Mouse (Mus musculus): ENCODE data around the gene A730061H03Rik.

The A730061H03Rik gene

DNA sequence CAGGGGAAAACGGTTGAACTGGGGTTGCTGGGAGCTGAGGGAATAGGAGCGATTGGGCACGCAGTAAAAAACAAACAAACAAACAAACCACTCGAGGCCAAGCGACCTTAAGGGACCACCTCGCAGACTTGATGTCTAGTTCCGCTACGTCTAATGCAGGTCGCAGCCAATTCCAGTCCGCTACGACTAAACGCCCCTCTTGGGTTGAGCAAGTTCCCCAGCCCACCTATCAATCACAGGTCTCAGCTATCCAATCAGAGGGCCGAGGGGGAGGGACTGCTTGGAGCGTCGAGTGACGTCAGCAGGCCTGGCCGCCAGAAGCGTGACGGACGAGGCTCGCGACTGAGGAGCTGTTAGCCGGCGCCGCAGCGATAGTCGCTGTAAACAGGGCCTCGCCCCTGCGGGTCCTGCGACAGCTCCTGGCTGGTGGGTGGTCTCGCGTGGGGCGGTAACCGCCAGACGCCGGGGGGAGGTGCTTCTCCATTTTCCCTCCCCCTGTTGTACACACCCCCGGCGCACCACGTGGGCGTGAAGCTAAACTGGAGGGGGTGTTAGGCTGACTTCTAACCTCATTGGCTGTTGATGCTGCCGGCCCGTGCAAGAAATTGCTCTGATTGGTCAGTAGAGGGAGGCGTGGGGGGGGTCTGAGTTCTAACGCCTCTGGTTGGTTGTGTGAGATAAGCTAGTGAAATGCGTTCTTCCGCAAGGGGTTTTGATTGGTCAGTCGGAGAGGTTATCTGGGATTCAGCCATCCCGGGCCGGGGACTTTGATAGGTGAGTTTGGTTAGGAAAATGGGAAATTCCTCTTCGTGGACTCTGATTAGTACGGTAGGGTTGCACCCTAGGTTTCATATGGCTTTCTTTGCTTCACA is at the start of gene A730061H03Rik:
TSS of gene A730061H03Rik (minus strand) at position 205 of the 872 bp plus-strand sequence.
- DNase-seq, result peak; percentile 100

DNA sequence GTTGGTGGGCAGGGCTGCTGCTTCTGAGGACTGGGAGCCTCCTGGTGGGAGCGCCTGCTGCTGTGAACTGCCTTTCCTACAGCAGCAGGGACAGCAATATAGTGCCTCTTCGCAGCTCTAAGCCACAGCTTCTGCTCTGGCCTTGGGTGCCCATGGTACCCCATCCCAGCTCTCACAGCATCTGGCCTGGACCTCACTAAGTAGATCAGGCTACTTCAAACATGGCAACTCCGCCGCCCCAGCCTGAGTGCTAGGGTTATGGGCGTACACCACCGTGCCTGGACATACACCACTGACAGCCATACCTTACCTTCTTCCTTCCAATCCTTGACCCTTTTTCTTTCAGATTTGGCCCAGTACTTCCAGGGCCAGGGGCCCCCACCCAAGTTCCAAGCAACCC is 48.1 kb upstream of the A730061H03Rik start:
- DNase-seq, result no peak

DNA sequence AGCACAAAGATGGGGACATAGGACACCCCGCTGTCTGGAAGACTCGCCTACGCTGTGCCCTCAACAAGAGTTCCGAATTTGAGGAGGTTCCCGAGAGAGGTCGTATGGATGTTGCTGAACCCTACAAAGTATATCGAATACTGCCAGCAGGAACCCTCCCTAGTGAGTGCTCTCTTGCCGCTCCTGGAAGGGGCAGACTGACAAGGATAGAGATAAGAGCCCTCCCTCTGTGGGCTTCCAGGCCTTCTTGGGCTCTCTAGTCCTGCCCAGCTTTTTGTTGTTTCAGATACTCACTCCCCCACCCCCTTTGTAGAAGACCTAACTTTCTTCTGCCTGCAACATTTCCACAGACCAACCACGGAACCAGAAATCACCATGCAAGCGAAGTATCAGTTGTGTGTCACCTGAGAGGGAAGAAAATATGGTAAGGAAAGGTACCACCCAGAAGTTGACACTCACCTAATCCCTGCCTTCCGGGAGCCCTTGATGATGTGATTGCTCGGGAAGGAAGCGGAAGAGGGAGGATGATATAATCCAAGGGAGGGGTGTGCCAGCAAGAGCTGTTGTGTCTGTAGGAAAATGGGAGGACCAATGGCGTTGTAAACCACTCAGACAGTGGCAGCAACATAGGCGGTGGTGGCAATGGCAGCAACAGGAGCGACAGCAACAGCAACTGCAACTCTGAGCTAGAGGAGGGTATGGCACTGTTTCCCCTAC is 45.7 kb upstream of the A730061H03Rik start:
- no peak for DNase-seq

DNA sequence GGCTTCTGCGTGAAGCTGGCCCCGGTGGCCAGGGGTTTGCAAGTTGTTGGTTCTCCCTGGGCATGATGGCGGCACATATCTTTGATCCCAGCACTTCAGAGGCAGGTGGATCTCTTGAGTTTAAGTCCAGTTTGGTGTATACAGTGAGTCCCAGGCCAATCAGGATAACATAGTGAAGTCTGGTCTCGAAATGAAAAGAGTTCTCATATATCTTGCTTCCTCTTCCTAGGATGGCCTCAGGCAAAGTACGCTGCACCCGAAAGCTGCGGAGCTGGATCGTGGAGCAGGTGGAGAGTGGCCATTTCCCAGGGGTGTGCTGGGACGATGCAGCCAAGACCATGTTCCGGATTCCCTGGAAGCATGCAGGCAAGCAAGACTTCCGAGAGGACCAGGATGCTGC is 44.6 kb upstream of the A730061H03Rik start:
- no peak for DNase-seq

DNA sequence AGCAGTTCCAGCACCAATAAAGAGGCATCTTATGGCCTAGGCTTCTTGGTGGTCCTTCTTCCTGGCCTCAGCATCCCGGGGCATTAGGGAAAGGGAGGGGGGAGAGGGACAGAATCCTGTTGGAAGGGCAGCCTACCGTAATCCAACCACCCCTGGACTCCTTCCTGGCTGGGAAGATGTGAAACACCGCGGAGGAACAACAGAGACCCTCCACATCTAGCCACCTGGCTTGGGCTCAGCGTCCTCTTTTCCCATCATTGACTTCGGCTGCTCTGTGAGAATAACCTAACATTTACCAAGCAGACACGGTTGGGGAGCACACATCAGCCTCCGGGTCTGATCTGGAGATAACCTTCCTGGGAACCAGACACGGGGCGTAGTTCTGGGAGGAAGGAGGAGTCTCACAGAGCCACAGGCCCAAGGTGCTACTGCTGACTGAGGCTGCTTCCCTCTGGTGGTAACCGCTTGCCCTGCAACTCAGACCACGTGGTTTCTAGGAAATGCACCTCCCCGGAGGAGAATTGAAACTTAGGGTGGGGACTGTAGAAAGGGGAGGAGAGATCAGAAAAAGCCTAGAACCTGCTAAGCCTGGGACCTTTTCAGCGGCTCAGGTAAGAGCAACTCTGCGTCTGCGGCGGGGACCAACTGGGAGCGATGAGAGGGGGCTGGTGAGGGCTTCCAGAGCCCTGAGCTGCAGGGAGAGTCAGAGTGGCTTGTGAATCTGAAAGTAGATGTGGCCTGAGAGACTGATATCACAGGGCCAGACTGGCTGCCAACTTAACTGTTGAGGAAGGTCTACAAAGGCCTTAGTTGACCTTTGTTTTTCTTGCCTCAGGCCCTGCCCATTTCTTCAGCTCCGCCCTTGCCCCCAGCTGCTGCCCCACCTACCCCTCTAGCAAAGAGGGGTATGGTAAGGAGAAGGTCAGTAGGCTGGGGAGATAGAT is 43.7 kb upstream of the A730061H03Rik start:
- peak; percentile 98 for DNase-seq

DNA sequence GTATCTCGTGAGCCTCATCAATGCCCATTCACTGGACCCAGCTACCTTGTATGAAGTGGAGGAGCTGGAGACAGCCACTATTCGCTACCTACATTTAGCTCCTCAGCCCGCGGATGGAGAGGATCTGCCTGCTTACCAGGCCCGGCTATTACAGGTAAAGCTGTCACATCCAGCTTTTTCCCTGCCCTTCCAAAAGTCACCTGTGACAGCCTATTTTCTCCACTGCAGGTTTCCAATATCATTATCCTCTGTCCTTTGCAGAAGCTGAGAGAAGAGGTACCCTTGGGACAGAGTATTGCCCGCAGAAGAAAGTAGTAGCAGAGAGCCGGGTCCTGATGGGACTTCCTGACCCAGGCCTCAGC is 43.0 kb upstream of the A730061H03Rik start, which contains the start of gene Irf9:
TSS of gene Irf9 (plus strand) at position 301 of the 362 bp plus-strand sequence.
- no peak for DNase-seq

DNA sequence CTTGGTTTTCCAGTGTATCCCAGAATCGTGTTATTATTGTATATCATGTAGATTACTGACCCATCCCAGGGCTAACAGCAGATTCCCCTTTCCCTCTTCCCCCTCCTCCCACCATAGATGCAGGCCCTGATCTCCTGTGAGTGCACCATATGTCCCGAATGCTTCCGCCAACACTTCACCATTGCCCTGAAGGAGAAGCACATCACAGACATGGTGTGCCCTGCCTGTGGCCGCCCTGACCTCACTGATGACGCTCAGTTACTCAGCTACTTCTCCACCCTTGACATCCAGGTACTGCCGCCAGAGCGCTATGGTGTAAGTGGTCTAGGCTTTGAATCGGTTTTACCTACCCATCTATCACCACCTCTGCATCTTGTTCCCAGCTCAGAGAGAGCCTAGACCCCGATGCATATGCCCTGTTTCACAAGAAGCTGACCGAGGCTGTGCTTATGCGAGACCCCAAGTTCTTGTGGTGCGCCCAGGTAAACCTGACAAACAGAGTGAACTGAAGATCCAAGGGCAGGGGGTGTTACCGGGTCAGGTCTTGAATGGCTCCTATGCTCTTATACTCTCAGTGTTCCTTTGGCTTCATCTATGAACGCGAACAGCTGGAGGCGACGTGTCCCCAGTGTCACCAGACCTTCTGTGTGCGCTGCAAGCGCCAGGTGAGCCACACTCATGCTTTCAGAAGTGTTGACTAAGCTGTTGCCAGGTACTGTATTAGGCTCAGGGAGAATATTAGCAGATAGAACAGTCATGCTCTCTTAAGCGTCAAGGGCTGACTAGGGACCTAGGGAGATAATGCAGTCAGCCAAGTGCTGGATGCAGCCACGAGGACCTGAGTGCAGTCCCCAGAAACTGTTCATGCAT is 38.5 kb upstream of the A730061H03Rik start:
- DNase-seq, result no peak

DNA sequence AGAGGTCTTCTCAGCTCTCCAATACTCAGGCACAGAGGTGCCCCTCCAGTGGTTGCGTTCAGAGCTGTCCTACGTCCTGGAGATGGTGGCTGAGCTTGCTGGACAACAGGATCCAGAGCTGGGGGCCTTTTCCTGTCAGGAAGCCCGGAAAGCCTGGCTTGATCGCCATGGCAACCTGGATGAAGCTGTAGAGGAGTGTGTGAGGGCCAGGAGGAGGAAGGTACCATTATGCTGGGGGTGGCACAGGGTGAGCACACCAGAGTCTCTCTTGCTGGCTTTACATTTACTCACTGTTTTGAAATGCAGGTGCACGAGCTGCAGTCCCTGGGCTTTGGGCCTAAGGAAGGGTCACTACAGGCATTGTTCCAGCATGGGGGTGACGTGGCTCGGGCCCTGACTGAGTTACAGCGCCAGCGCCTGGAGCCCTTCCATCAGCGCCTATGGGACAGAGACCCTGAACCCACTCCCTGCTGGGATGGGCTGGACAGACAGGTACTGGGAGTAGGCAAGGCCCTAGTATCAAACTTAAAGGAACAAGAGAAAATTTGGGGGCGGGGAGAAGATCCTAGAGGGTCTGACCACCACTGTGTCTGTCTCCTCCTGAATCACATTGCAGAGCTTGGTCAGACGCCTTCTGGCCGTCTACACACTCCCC is 36.0 kb upstream of the A730061H03Rik start:
- no peak for DNase-seq

DNA sequence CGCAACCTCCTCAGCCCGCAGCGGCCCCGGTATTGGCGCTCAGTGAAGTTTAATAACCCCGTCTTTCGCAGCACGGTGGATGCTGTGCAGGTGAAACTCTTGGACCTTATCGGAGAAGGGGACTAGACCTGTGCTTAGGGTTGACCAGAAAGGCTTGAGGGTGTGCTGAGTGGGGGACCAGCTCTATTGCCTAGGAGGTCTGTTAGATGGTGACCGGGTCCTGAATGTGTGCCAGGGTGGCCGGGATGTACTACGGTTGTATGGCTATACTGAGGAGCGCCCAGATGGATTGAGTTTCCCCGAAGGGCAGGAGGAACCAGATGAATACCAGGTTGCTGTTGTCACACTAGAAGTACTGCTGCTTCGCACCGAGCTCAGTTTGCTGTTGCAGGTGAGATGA is 32.0 kb upstream of the A730061H03Rik start:
- DNase-seq, result no peak

DNA sequence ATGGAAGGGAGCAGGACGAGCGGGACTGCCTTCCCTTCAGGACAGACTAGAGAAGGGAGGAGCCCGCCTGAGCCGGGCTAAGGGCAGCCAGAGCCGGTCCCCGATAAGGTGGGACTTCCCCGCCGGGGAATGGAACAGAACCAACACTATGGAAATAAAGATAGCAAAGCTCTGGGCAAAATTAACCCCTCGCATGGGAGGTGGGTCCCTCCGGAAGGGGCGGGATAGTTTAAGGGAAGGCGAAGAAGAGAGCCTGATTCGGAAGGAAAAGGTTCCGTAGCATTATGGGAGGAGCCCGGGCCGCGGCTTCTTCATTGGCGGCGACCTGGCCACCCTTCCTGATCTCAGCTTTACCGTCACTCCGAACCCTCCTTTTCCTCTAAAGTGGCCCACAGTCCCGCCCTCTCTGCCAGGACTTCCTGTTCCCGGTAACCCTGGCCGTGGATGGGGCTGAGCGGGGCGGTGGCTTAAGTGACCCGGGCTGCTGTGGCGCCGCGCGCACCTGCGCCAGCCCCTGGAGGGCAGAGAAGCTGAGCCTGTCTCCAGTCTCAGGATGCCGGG is 31.2 kb upstream of the A730061H03Rik start, which contains the start of gene Rnf31:
TSS of gene Rnf31 (plus strand) at position 378 of the 561 bp plus-strand sequence.
- peak; percentile 99 for DNase-seq

DNA sequence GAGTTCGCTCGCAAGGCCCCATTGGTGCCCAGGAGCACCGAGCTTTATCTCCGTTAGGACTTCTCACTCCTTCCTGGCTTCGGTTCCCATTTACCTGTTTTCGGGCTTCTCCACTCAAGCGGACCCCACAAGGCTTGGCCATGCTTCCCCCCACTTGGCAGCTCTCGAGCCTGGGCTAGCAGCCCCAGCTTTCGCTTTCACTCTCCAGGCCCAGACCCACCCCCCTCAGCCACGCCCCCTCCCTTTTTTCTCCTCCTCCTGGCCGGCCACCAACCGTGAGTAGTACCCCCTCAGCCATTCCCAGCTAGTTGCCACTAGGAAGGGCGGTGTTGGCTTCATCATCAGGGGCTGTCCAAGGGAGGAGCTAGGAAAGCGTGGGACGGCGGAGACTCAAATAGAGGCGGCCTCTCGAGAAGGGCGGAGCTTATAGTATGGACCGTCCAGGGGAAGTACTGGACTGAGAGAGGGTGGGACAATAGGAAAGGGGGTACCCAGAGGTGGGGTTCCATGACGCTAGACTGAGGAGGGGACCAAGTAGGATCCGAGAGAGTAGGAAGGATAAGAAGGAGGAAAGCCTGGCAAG is 30.6 kb upstream of the A730061H03Rik start, which contains the start of gene Psme2:
TSS of gene Psme2 (minus strand) at position 366 of the 583 bp plus-strand sequence.
- DNase-seq, result peak; percentile 98

DNA sequence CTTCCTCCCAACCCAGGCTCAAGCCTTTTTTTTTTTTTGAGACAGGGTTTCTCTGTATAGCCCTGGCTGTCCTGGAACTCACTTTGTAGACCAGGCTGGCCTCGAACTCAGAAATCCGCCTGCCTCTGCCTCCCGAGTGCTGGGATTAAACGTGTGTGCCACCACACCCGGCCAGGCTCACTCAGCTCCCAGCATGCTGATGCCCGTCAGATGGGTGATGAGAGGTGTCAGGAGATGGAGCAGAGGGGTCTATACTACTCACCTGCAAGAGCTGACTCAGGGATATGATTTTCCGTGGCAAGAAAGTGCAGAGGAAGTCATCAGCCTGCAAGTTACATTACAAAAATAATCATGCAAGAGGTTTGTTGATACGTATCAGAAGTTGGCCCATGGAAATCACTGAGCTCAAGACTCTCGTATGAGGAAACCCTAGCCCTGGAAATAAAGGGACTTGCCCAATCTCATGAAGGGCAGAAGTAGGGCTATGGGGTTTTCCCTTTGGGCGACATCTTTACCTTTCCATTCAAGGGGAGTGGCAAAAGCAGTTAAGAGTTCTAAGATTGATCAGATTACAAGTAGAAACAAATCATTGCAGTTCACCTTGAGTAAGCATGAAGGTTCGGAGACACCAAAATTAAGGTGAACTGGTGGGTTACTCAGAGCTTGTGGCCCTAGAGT is 29.7 kb upstream of the A730061H03Rik start:
- DNase-seq, result no peak

DNA sequence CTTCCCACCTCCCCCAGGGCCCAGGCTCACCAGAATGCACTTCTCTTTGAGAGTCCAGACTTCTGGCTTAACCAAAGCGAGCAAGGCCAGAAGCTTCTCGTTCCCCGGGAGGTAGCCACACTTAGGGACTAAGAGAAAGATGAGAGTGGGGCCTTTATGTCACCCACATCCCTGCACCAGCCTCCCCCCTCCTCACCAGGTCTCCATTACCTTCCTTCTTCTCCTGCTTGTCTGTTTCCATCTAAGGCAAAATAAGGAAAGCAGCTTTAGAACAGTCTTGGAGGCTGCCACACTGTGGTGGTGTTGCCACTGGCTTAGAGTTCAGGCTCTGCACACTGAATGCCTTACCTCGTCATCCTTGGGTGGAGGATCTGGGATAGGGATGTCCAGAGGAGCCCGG is 29.1 kb upstream of the A730061H03Rik start:
- DNase-seq, result no peak

DNA sequence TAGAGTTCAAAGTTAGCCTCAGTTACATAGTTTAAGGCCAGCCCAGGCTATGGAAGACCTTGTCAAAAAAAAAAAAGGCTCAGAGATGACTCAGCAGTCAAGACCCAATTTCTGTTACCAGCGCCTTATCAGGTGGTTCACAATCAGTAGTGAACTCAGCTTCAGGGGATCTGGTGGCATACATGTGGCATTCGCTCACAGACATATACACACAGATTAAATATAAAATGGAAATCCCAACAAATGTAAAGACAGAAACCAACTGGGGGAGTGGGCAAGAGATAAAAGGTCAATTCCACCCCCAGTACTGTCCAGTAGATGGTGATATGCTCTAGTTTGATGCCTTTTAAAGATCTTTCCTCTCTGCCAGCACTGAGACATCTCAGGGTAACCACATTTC is 25.9 kb upstream of the A730061H03Rik start:
- no peak for DNase-seq

DNA sequence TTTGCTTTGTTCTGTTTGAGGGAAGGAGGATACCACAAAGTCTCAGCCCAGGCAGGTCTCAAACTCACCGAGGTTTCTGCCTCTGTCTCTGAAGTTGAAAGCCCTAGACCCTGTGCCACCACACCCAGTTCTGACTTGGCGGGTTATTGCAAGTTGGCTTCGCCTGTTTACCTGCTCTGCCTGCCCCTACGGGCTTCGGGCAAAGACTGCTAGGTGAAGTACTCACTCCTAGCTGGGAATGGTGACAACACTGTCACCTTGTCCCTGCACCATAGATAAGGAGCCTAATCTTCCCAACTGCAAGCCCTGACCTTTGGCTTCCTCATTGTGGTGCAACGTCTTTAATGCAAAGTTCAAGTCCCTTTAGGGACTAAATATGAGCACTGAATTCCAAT is 25.4 kb upstream of the A730061H03Rik start:
- DNase-seq, result no peak

DNA sequence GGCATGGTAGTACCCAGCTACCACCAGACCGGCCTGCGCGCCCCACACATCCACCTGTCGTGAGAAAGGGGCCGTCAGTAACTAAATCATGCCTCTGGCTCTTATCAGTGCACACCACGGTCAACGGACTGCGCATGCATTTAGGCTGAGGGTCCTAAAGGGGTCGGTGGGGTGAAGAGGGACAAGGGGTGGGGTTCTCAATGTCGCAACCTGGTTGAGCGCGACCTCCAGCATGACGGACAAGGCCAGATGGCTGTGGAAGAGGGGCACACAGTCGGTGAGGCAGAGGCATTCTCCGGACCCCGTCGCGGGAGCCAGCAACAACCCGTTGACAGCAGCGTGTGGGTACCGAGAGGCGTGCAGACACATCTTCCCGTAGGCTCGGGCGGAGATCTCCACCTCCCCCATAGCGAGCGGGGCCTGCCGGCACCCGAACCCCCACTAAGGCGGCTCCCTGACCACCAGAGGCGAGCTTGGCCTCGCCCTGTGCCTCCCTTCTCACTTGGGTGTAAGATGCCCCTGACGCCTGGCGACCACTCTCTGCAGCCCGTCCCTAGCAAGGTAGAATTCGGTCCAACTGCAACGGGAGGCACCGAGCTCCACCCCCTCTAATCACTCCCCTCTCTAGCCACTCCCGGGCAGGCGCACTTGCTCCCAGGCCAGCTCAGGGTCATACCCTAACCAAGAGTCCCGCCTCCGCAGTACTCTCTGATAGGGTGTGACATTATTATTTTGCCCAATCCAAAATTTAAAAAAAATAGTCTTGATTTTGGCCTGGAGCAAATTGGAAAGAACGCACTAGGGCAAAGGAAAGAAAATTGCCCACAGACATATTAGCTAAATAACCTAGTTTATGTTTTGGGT is 24.7 kb upstream of the A730061H03Rik start, which contains the start of gene Emc9:
TSS of gene Emc9 (minus strand) at position 601 of the 864 bp plus-strand sequence.
- peak; percentile 92 for DNase-seq

DNA sequence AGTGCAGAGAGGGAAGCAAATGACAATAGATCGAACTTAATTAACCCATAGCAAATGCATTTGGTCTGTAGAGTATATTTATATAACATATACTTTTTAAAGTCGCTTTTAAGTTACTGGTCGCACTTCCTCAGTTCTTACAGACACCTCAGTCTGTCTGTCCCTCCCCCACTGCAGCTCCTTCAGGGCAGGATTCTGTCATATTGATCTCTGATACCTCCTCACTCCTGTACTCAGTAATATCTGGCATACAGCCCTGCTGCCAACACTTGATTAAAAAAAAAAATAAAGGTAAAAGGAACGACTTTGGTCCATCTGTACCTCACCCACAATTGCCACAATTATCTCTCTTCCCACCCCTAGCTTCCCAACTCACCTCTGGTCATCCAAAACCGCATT is 24.1 kb upstream of the A730061H03Rik start:
- DNase-seq, result no peak

DNA sequence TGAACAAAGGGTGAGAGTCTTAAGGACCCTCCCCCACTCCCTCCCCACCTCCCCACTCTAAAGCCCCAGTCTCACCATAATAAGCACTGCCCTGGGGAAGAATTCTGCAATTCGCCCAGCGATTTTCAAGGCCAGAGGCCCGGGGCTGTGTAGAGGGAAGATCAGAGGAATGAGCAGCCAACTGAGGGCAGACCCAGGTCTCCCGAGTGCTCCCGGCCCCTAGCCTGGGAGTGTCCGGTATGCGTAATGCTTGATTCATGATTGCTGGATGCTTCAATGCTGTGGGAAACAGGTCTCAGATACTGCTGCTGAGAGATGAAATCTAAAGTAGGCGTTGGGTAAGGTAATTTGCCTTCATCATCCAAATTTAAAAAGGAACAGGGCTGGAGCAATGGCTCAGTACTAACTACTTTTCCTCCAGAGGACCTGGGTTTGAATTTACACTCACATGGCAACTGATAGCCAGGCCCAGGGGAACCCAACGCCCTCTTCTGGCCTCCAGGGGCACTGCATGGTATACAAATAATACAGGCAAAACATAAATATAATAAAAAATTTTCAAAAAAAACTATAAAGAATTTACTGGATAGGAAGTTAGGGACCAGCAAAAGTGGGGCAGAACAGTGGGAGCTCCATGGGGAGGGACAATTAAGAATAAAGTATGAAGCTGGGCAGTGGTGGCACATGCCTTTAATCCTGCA is 21.9 kb upstream of the A730061H03Rik start:
- DNase-seq, result no peak
